Mouse (Mus musculus): ENCODE data around the gene Mgat4e. TPM values are rescaled to one million over a fixed set of nuclear protein-coding genes. Genes with fewer than 3 reads are reported as not detected.
"Not testable (repeated sequence)": the region's sequence is repeated elsewhere in the genome, so short reads cannot be mapped to it uniquely, and the experiment has no call there.

Gene Mgat4e
- total RNA-seq, 2 experiments from 2014 or later: not detected

DNA sequence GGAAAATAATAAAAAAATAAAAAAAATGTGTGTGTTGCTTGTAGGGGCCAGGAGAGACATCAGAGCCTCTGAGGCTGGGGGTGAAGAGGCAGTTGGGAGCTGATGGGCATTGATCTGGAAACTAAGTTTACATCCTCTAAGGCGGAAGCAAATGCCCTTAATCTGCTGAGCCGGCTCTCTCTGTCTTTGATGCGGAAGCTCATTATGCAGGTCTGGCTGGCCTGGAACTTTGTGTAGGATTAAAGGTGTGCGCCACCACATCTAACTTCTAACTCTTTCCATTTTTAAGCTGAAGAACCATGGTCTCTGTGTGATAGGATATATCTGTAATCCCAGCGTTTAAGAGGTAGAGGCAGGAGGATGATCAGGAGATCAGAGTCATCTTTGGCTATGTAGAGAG is 9.0 kb upstream of the Mgat4e start:
- intact Hi-C loops (cut with DNase I): no loop called here
- DNase-seq (ENCODE audit: low spot score in 2 of 2): no peak

DNA sequence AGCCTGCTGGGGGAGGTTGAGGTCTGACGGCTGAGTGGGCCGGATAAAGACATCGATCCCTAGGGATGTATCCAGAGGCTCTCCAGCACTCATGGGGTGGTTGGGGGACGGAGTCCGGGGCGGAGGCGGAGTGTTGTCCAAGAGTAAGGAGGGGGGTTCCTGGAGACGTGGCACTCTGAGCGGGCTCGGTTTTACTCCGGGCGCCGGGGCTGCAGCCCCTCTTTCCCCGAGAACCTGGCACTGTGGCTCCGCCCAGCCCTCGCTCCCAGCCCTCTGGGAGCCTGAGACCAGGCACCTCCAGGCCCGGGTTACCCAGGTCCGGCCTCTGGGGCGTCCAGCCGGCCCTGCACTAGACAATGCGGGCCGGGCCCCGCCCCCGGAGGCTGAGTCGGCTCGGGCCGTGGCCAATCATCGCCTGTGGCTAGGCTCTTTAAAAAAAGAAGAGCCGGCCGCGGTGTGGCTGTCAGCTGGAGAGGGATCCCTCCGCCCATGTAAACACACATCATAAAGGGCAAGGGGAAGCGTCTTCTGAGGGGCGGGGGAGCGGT is 7.3 kb upstream of the Mgat4e start:
- intact Hi-C loops (cut with DNase I): no loop called here

DNA sequence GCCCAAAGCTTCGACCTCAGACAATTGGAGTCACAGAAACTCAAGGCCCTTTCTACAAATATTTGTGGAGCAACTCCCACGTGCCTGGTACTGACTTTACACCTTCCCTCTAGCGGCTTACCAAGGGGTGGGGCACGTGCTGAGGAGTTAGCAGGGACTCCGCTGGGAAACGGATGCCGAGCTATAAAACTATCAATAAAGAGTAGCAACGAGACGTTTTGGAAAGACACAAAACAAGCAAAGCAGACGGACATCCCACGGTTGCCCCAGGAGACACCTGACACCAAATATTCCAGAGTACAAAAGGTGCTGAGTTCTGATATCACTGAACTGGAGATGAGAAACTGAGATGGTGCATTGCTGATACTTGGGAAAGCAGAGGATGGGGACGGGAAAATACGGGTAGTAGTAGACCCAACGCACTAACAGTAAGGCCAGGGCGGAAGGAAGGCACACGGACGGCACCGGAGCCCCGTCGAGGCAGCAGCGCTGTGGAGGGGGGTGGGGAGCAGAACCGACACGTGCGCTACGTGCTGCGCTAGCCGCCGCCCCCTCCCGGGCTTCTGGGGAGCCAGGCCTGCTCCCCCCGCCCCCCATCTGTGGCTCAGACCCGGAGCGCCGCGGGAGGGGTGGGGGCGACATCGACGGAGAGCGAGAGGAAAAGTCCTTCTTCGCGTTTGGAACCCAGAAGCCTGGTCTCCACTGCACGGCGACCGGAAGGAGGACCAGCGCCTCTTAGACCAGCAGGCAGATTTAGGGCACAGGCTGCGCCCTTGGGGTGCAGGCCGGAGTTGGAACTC is 6.6 kb upstream of the Mgat4e start:
- intact Hi-C loops (cut with DNase I): no loop called here
- DNase-seq (ENCODE audit: low spot score in 2 of 2): peak; percentile 58 to 59

More for the DNA sequence above, 7.3 kb upstream of the Mgat4e start:
- peak; percentile 96 to 97 for DNase-seq (ENCODE audit: low spot score in 2 of 2)

DNA sequence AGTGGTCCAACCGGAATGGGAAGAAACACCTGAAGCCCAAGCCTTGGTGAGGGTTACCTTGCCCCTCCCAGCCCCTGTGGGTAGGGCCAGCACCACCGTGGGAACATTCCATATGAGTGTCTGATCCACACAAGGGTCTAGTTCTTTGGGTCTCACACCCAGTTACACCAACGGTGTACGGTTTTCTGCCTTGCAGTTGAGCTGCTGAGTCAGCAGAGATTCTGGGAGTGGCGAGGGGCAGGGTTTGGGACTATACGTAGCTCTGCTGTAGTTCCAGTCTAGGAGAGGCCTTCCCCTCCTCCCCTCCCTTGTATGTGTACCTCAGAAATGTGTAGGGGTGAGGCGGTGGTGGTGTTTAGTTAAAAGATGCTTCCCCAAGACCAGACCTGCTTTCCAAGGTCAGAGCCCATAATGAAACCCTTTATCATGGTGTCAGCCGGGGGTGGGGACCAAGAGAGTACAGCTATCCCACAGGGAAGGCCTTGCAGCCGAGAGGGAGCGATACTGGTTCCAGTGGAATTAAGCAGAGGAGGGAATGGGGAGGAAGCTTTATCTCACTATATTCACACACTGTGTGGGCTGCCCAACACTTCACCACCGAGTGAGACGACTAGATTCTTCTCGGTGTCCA is 5.9 kb upstream of the Mgat4e start:
- no peak for DNase-seq (ENCODE audit: low spot score in 2 of 2)
- intact Hi-C loops (cut with DNase I): no loop called here

DNA sequence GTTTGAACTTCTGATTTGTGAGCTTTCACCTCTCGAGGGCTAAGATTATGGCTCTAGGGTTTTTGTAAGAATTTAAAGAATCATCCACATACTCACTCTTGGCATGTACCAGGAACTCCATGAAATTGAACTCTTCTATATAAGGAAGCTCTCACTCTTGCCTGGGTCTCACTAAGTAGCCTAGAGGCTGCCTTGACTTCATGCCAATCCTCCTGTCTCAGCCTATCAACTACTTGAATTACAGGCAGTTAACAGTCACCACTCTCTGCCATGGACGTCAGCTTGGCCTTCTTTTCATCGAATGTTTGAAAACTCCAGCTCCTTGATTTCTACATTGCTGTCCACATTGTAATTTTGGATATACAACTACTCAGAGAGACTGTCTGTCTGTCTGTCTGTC is 2.9 kb upstream of the Mgat4e start:
- DNase-seq (ENCODE audit: low spot score in 2 of 2): no peak
- intact Hi-C loops (cut with DNase I): no loop called here

DNA sequence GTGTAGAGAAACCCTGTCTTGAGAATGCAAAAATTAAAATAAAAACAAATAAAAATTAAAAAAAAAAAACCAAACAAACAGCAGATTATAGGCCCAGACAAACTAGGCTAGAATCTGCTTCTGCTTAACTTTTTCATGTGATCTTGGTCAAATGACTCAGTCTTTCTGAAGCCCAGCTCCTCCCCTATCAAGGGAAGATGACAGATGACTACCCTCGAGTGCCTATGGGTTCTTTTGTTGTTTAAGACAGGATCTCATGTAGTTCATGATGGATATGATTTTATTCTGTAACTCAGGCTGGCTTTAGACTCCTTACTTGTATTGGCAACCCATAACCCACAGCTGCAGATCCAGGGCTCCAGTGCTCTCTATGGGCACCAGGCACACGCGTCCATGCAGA is 2.4 kb upstream of the Mgat4e start:
- no peak for DNase-seq (ENCODE audit: low spot score in 2 of 2)
- intact Hi-C loops (cut with DNase I): no loop called here

DNA sequence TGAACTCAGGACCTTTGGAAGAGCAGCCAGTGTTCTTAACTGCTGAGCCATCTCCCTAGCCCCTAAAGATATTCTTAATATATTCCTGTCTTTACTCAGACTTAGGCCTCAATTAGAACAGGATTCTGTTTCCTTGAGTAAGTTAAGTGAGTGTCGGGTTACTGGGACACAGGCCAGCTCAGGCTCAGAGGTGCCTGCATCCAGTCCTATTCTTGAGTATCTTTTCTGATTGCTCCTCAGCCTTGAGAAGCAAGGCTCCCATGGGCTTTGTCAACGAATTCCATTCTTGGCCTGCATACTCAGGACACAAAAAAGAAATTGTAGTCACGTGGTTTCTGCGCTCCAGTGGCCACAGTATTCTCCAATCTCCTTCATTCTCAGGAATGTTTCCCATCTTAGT is 1.3 kb downstream of the Mgat4e start:
- intact Hi-C loops (cut with DNase I): no loop called here
- DNase-seq (ENCODE audit: low spot score in 2 of 2): no peak

DNA sequence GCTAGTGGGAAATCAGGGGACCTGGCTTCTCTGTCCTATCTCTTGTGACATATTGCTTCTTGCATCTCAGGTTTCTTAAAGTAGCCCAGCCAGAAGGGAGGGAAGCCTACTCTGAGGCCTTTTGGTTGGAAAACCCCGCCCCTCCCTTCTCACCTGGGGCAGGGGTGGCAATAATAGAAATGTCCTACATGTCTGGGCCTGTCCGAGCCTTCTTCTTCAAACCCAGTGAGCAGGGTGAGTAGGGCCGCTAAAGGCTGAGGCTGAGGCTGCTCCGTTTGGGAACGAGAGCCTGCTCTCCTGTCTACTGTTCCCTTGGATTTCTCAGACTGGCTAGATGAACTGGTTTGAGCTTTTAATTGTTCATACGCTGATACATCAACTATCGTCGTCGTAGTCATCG is 8.9 kb downstream of the Mgat4e start:
- no peak for DNase-seq (ENCODE audit: low spot score in 2 of 2)
- intact Hi-C loops (cut with DNase I): no loop called here

DNA sequence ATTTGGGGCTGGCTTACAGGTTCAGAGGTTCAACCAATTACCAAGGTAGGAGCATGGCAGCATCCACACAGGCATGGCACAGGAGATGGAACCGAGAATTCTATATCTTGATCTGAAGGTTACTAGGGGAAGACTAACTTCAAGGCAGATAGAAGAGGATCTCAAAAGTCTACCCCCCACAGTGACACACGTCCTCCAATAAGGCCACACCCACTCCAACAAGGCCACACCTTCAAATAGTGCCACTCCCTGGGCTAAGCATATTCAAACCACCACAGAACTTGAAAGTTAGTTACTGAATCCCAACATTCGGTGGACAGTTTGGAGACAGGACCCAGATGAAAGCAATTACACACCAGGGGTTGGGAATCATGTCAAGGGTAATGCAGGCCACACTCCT is 14.0 kb downstream of the Mgat4e start:
- intact Hi-C loops (cut with DNase I): no loop called here
- no peak for DNase-seq (ENCODE audit: low spot score in 2 of 2)

DNA sequence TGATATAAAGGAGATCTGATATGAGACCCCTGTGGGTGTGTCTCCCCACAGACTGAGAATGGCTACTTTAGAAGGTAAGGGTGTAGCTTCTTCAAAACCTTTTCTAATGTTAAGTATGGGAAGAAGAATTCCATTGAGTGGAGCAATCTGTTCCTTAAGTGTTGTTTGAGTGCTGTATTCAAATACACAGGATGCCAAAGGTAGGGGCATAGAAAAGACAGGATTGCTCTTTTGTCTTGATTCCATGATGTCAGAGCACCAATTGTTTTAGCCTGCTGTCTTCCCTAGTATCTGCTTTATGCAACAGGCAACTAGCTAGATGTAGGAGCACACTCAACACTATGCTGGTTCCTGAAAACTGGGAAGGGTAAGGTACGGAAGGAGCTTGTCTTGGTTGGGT is 14.4 kb downstream of the Mgat4e start:
- DNase-seq (ENCODE audit: low spot score in 2 of 2): no peak
- intact Hi-C loops (cut with DNase I): no loop called here

DNA sequence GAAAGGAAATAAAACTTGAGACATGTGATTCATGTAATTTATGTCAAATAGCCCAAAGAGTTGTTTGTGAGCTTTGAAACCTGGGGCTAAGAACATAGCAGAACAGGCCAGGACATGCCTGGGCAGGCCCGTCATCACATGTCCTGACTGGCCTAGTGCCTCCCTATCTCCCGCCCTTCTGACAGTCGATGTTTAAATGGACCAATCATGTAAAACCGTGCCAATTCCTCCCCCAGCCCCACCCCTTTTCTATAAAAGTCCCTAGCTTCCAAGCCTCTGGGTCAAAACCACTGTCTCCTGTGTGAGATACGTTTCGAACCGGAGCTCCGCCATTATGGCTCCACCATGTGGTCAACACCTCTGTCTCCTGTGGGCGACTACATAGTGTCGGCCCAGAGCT is 15.8 kb downstream of the Mgat4e start:
- DNase-seq (ENCODE audit: low spot score in 2 of 2); intact Hi-C loops (cut with DNase I): not testable (repeated sequence)

DNA sequence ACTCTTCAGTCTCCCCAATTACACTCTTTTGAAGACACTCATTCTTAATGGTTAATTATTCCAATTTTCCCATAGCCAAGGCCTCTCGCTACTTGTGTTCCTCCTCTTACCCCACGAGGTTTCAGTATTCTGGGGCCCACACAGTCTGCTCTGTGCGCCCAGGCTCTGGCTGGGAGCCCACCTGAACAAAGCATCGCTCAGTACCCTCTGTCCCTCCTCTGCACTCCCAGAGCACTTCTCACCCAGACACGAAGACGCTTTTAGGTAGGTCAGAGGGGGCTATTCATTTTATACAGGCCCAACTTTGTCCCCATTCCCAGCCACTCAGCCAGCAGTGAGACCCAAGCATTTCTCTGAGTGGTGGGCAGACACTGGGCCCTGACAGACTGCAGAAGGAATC is 18.9 kb downstream of the Mgat4e start:
- intact Hi-C loops (cut with DNase I): no loop called here
- peak; percentile 27 to 39 for DNase-seq (ENCODE audit: low spot score in 2 of 2)

DNA sequence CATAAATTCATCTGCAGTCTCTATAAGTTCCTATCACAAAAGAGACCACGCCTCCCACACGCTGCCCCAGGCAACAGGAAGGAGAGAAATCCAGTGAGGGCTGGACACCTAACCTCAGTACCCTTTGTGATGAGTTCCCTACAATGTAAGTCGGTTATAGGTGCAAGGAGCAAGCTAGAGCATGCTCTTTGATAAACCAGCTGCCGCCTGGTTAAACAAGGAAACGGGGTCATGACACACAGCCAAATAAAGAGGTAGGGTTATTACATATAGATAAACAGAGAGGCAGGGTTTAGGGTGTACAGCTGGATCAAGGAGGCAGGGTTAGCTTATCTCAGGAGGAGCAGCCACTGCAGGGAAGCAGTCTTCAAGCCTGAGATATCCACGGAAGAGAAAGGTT is 22.7 kb downstream of the Mgat4e start:
- DNase-seq (ENCODE audit: low spot score in 2 of 2): no peak
- intact Hi-C loops (cut with DNase I): no loop called here

DNA sequence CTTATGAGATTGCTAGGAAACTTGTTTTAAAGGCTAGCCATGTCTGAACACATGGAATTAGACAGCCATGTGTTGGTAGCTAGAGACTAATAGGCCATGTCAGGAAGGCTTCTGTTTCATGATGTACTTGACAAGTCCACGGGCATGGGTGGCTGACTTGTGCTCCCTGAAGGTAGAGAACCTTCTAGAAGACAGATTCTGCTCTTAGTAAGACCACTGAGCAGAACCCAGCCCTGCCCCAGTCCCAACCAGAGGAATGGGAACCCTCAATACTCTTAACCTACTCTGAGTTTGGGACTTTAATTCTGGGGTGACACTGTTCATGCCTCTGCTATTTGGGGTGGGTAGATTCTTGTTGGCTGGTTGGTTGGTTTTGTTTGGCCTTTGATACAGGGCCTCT is 24.5 kb downstream of the Mgat4e start:
- no peak for DNase-seq (ENCODE audit: low spot score in 2 of 2)
- intact Hi-C loops (cut with DNase I): no loop called here

DNA sequence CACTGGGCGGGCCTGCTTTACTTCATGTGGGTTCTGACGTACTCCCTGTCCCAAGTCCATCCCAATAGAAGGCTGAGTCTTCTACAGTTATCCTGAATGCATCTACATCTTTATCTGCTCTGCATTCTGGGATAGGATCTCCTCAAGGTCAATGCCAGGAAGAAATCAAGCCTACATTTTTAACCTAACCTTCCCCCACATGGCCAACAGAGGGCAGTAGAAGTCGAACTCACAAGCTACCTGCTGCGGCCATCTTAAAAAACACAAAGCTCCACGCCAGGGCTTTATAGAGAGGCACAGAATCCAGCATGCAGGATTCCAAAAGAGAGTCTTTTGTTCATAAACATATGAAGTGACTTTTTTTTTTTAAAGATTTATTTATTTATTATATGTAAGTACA is 25.1 kb downstream of the Mgat4e start:
- intact Hi-C loops (cut with DNase I): no loop called here
- no peak for DNase-seq (ENCODE audit: low spot score in 2 of 2)

DNA sequence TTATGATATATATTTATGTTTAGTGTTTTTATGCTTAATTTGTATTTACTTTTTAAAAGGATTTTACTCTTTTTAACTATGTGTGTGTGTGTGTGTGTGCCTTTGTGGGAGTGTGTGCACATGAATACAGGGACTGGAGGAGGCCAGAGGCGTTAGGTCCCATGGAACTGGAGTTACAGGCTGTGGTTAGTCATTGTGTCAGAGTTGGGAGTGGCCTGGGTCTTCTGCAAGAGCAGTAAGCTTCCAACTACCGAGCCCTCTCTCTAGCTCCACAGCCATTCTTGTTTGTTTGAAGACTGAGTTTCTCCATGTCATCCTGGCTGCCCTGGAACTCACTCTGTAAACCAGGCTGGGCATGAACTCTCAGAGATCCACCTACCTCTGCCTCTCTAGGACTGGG is 27.2 kb downstream of the Mgat4e start:
- intact Hi-C loops (cut with DNase I): no loop called here
- no peak for DNase-seq (ENCODE audit: low spot score in 2 of 2)

DNA sequence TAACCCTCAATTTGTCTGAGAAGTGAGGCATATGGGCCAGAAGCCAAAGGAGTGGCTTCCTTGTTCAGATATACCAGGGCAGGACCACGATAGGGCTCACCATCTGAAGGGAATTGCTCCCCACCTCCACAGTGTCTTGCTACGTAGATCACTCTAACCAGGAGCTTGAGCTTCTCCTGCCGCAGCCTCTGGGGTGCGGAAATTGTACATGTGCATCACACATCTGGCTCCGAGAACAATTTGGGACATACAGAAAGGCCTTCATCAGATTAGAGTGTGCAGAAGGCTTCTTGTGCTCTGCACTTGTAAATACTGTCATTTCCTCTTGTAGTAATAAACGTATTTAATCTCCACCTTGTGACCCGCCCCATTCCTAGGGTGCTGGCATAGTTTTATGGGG is 28.3 kb downstream of the Mgat4e start:
- DNase-seq (ENCODE audit: low spot score in 2 of 2): no peak
- intact Hi-C loops (cut with DNase I): no loop called here

DNA sequence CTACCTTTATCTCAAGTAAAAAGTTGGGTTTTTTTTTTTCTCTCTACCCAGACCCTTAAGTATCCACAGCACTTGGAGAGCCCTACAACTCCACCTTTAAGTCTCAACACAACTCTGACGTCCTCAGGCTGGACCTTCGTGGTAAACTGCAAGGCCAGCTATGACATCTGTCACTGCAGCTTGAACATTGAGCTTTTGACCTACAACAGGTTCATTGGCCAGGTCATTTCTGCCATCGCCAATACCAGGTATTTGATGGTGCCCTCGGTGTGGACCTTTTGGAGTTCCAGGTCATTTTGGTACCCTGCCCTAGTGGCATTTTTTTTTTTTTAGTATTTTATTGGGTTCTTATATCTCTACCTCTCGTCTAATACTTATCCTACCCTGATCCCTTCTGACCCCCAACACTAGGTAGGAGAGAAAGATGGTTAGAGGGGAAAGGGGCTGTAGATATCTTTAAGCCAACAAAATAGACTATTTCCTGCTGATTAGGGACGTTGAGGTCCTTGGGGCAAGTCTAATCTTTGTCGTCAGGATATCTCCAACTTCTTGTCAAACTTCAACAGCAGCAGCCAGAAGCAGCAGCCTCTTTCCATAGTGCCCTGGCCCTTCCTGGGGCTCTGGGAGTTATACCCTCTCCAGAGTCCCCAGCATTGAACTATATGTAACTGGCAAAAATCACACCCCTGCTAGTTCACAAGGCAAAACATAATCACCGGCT is 29.3 kb downstream of the Mgat4e start:
- intact Hi-C loops (cut with DNase I): no loop called here

DNA sequence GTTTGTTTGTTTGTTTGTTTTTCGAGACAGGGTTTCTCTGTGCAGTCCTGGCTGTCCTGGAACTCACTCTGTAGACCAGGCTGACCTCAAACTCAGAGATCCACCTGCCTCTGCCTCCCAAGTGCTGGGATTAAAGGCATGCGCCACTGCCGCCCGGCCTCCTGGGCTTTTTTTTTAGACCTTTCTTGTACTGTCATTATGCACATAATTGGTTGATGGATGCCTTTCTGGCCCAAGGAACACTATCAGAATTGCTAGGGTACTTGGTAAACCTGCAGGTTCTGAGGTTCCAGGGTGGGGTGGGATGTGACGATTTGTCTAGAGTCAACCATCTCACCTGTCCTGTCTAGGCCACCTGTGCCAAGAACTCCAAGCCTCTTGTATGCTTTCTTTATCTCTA is 30.3 kb downstream of the Mgat4e start:
- intact Hi-C loops (cut with DNase I): loop anchor here (5.0 kb wide), 1 partner anchor 68 kb away; no protein-coding TSS in a partner anchor
- DNase-seq (ENCODE audit: low spot score in 2 of 2): not testable (repeated sequence)

More for the DNA sequence above, 29.3 kb downstream of the Mgat4e start:
- DNase-seq (ENCODE audit: low spot score in 2 of 2): no peak

DNA sequence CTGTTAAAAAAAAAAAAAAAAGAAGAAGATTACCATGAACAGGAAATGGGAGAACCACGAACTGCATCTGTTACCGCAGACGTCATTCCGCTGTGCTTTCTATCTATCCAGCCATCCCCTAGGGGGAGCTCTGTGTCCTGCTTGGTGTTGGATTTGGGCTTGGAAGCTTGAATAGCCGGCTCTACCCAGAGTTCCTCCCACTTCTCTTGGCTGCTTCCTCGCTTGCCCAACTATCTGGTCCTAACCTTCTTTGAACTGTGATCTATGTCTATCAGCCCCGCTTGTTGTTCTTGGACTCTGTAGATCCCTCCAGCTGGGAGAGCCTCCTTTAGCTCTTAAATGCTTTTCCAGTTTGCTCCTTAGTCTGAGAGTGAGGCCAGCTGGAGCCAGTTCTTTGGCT is 30.8 kb downstream of the Mgat4e start:
- intact Hi-C loops (cut with DNase I): loop anchor here (5.0 kb wide), 1 partner anchor 69 kb away; no protein-coding TSS in a partner anchor
- DNase-seq (ENCODE audit: low spot score in 2 of 2): peak; percentile 81 to 92

Measured in left cerebral cortex, postnatal 25 days (tissue).